Mouse (Mus musculus): ENCODE results near the gene Arl5a.

Arl5a gene

DNA sequence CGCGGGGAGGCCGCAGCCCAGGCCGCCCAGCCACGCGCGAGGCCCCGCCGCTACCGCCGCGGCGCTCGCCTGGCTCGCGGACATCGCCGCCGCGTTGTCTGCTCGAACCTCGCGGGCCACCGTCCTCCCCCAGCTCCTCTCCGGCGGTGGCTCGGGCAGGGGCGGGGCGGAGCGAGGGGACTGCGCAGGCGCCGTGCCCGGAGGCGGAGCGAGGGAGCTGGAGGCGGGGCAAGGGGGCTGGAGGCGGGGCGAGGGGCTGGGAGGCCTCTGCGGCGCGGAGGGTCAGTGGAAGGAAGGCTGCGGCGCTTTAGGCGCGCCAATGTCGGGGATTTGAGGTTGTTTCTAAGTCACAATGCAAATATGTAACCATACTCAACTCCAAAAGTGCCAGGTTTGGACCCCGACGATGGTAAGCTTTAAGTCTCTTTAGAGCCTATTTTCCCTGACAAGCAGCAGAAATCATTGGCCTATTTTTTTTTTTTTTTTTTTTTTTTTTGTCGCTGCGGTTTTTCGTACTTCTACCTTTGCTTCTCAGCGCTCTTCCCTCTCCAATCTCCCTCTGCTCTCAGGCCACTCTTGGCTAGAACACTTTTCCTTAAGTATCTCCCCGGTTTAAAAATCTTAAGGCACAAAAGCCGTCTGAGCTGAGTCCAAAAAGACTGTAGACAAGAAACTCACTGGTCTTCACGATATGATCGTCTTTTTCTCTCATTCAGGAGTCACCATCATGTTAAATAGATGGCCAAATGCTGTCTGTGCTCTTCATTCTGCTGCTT lies at the start of gene Arl5a:
TSS of gene Arl5a (minus strand) at position 155 of the 776 bp plus-strand sequence.
- DNase-seq (ENCODE audit: low spot score in 2 of 2), result peak; percentile 96 to 97

GRCm38 (mm10) chr2:52471545-52472291 lies 47.0 kb upstream of the Arl5a start:
- no peak for DNase-seq (ENCODE audit: low spot score in 2 of 2)

- DNase-seq (ENCODE audit: low spot score in 2 of 2), result no peak
Observed at GRCm38 (mm10) chr2:52470044-52470560, 45.4 kb upstream of the Arl5a start.

DNA sequence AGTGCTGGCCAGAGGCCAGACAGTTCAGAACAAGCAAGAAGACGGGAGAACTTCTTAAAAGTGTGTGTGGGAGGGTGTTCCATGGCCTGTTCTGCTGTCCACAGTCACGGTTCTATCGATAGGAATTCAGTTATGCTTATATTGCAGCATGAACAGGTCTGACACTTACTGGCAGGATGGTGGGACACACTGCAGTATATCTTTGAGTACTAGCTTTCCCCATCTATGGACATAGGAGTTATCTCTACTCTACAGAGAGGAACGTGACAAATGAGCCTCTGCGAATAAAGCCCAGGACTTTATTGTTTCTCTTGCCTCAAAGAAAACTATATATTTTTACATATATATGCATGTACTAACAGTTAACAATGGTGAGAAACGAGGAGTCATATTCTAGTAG lies 42.9 kb upstream of the Arl5a start:
- no peak for DNase-seq (ENCODE audit: low spot score in 2 of 2)

DNA sequence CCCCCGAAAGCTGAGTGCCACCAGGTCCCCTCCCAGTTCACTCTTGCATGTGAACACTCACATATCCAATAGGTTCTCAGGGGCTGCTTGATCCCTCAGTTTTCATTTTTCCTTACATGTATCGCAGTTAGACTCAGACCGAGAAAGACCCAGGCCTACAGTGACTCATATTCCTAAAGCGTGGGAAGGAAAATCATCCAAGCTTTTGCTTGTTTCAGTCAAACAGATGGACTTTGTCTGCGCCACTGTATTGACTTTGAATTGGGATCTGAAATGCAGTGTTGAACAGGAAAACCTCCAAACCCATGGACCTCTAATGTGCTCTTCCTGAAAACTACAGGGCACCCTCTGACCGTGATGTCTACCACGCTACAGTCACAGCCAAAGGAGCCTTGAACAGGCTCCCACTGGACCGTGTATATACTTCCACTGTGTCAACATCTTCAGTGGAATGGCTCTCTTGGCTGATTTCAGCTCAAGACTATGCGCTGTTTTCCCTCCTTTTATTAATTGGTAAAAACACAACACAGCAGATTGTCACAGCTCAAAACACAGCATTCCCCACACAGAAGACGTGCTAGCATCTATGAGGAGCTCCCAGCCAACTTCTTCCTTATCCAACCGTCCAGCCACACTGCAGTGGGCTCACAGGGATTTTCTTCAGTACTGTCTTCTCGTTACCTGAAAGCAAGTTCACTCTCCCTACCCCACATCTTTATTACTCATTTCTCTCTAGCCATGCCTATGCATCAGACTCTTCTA lies 36.7 kb upstream of the Arl5a start:
- DNase-seq (ENCODE audit: low spot score in 2 of 2), result no peak

DNA sequence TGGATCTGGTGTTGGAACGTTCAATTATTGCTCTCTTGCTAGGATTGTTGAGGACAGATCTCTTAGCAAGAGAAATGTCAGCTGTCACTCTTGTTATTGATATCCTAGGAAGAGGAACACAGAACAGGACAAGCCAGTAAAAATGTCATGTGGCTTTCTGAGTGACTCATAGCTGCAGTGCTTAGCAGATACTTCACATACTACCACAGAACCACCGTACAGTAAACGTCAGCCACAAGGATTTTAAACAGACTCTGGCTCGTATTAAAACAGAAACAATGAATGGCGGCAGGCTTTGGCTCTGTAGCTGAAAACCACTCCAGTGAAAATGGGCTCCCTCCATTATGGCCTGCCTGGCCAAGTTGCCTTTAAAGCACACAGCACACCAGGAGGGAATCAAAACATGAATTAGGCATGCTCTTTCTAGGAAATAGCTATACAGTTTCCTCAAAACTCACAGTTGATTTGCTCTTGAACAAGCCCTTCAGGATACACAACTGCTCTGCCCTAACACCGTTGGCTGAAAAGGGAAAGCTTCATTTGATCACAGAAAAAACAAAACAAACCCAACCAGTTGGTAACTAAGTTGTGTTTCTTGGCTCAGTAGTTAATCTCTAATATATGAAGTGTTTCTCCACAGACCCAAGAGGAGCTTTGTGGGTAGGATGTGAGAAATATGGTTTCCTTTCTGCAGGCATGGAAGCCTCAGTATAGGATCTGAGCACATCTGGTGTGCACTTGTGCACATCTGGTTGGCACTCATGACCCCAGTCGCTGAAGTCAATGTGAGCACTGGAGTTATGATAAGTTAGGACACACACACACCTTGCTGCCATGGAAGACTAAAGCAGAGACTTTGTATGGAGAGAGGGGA lies 31.1 kb upstream of the Arl5a start:
- no peak for DNase-seq (ENCODE audit: low spot score in 2 of 2)

DNA sequence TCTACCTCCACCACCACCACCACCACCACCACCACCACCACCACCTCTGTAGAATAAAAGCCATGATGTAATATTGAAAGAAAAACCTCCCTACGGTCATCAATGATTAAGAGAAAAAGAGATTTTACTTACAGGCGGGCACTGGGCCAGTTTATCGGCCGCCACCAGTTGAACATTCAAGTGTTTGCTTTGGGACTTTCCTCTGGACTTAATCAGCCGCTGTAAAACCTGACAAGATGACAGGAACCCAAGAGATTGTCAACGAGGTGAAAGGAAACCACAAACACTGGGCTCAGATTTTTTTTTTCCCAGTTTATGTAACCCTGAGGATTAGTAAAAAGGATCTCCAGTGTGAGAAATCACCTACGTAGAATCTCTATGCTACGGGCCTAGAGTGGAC lies 25.1 kb upstream of the Arl5a start:
- no peak for DNase-seq (ENCODE audit: low spot score in 2 of 2)

DNA sequence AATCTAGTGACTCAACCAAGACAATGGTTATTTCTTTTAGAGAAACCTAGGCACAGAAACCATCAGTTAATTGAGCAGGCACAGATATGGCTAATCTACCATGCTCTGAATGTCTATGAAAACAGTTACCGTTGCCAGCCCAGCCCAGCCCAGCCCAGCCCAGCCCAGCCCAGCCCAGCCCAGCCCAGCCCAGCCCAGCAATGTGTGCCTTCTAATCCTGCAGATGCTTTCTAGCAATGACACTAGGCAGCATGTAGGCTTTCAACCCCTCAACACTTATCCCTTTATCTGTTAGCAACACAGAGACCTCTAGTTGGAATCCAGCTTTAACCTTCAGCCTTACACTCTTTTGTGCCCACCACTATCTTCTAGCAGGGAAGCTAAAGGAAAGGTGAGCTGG lies 24.2 kb upstream of the Arl5a start:
- DNase-seq (ENCODE audit: low spot score in 2 of 2), result no peak

GRCm38 (mm10) chr2:52446648-52447047 lies 21.9 kb upstream of the Arl5a start:
- no peak for DNase-seq (ENCODE audit: low spot score in 2 of 2)

GRCm38 (mm10) chr2:52442125-52442524 lies 17.4 kb upstream of the Arl5a start:
- DNase-seq (ENCODE audit: low spot score in 2 of 2), result no peak

DNA sequence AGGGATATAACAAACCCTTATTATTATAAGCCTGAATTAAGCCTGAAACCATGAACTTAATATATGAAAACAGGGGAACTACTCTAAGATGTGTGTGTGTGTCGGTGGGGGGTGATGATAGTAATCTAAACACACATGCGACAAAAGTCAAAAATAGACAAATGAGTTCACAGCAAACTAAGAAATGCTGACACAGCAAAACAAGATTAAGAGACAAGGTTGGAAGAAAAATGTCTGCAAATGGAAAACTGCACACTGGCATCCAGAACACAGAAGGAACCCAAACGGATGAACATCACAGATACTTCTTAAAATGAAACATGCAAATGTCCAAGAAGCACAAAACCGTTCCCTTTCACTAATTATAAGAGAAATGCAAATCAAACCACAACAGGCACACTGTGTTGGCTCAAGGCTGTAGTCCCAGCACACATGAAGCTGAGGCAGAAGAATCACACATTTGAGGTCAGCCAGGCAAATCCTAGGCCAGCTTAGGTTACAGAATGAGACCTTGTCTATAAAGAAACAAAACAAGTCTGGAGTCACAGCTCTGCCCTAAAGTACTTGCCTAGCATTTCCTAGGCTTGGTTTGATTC lies 15.8 kb upstream of the Arl5a start:
- no peak for DNase-seq (ENCODE audit: low spot score in 2 of 2)

GRCm38 (mm10) chr2:52438437-52438836 lies 13.7 kb upstream of the Arl5a start:
- DNase-seq (ENCODE audit: low spot score in 2 of 2), result no peak

DNA sequence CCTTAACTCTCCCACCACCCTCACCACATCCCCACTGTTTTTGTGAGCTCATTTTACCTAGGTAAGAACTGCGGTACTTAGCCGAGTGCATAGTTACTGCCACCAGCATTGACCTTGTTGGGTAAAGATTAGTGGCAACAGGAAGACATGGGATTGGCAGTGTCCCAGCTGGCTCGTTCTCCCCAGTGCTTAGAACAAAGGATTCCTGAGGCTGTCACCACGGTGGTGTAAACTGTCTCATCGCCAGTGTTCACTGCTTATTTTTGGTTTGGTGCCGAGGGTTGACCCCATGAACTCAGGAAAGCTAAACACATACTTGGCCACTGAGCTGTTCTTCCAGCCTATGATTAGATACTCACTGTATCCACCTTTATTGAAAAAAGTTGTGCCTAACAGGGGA lies 13.3 kb upstream of the Arl5a start:
- DNase-seq (ENCODE audit: low spot score in 2 of 2), result no peak

DNA sequence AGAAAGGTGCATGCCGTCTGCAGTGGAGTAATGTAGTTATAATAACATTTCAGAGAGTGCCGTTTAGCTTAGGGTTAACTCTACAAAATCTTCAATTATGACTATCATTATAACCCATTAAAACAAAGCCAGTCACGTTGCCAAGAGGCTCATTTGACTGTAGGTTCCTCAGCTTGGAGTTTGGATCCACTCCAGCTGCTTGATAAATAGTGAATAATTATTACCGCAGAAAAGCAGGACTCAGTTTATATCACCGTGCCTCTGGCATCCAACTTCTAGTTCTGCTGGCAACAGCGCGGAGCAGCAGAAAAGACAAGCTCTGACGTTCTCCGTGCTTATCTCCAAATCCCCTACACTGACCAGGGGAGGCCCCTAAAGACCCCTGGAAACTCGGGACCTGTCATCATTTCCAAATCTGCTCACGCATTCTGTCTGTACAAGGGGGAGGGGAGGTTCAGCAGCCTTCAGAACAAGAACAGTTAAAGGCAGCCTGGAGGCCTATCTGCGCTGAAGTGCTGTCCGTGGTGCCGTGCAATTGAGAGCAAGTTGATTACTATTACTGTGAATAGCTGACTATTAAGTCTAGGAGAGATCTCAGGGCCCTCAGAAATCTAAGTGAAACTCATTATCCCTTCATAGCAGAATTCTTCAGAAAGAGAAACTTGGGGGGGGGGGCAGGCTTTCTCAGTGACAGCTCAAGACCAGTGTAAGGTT lies 11.4 kb upstream of the Arl5a start:
- DNase-seq (ENCODE audit: low spot score in 2 of 2), result no peak

DNA sequence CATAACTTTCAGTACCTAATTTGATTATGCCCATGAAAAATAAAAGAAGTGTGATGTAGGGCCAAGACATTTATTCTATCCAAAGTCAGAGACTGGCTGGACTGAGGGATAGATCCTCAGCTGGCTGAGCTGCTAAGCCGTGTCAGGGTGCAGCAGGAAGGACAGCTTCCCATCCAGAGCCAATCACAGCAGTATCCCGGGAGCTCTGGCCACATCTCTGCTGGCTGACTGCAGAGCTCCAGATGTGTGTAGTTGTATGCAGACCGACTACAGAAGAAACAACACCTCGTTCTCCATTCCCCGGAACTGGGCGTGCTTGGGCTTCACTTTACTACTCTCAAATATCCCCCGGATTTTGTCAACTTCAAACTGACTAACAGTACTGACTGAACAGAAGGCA lies 8.7 kb upstream of the Arl5a start:
- DNase-seq (ENCODE audit: low spot score in 2 of 2), result no peak

DNA sequence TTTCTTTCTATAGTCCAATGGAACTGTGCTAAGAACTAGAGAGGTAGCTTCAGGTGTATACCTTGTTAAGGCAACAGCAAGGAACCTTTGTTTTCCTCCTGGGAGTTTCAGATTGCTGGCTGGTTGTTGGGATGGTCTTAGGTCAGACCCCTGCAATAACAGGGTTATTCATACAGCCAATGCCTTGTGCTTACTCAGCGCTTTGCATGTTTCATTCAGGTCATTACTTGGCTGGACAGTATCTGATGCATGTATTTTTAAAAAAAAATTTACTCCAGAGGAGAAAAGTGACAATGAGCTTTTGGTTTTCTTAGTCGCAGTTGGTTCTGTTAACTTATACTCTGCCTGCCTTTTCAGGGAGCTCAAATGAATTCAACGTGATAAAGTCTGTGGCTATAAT lies 2.7 kb upstream of the Arl5a start:
- DNase-seq (ENCODE audit: low spot score in 2 of 2), result no peak

DNA sequence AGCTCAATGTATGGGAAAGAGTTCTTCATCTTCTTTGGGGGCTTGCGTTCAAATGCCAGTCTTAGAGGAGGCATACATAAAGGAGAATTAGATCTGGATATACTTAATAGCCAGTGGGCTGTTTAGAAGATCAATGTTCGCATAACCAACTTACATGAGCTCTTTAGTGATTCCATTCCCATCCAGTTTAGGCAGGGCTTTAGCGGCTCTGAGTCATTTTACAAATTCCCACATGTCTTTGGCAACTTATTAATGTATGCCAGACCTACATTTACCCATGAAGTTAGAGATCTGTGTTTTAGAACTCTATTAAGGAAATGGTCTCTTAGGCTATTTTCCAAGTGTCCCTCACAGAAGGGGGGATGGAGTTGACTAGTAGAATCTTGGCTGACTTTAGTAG lies 1.3 kb upstream of the Arl5a start:
- no peak for DNase-seq (ENCODE audit: low spot score in 2 of 2)

GRCm38 (mm10) chr2:52425523-52425795 lies 758 bp upstream of the Arl5a start:
- DNase-seq (ENCODE audit: low spot score in 2 of 2), result no peak

GRCm38 (mm10) chr2:52424248-52424728 lies 413 bp downstream of the Arl5a start:
- peak; percentile 19 to 40 for DNase-seq (ENCODE audit: low spot score in 2 of 2)

GRCm38 (mm10) chr2:52423611-52424247 lies 972 bp downstream of the Arl5a start:
- no peak for DNase-seq (ENCODE audit: low spot score in 2 of 2)

Data from spleen, postnatal 14 days (tissue).